Mouse (Mus musculus) limb, embryonic 15.5 days (tissue): ENCODE results near the gene Zfp383. TPM values are rescaled to one million over a fixed set of nuclear protein-coding genes. Genes with fewer than 3 reads are reported as not detected.
"Not testable (repeated sequence)": the region's sequence is repeated elsewhere in the genome, so short reads cannot be mapped to it uniquely, and the experiment has no call there.

Experiments
- ATAC-seq: fragments of 200-750 bp; cut with Nextera tagmentation; 2 replicates; pipeline ENCODE4 v1.8.0; 2017; ENCODE audit warnings: low read depth, moderate TSS enrichment; ENCODE audit not compliant: insufficient number of reproducible peaks, low FRiP score, low TSS enrichment
- H3K27ac ChIP-seq: fragments of 300-500 bp; sonication (generic); 2 replicates; pipeline ENCODE4 v1.5.1; 2015; ENCODE audit warnings: moderate library complexity, mild to moderate bottlenecking, inconsistent platforms
- H3K27me3 ChIP-seq: fragments of 300-500 bp; sonication (generic); 2 replicates; pipeline ENCODE4 v1.6.1; 2015; ENCODE audit warnings: inconsistent platforms
- H3K36me3 ChIP-seq: fragments of 300-500 bp; sonication (generic); 2 replicates; pipeline ENCODE4 v1.6.1; 2015; ENCODE audit warnings: inconsistent platforms
- H3K4me1 ChIP-seq: fragments of 300-500 bp; sonication (generic); 2 replicates; pipeline ENCODE4 v1.6.1; 2015; ENCODE audit warnings: inconsistent platforms
- H3K4me2 ChIP-seq: fragments of 300-500 bp; sonication (generic); 2 replicates; pipeline ENCODE4 v1.6.1; 2015; ENCODE audit warnings: mild to moderate bottlenecking, inconsistent platforms
- H3K4me3 ChIP-seq: fragments of 300-500 bp; sonication (generic); 2 replicates; pipeline ENCODE4 v1.5.1; 2015; ENCODE audit warnings: mild to moderate bottlenecking, inconsistent platforms
- H3K9ac ChIP-seq: fragments of 300-500 bp; sonication (generic); 2 replicates; pipeline ENCODE4 v1.6.1; 2015; ENCODE audit warnings: inconsistent platforms
- H3K9me3 ChIP-seq: fragments of 300-500 bp; sonication (generic); 2 replicates; pipeline ENCODE4 v1.6.1; 2016; ENCODE audit warnings: inconsistent platforms
- WGBS: fragments of 180-500 bp; shearing (Covaris S2); methylation state at CpG from one replicate; pipeline ENCODE4 v1.1.7; 2015; 5-methylcytosine and 5-hydroxymethylcytosine counted together
- polyA plus RNA-seq: library from polyadenylated mRNA; unstranded; fragments of >200 nt; fragmentation: Nextera tagmentation; extraction: Ambion mirVana; gene quantifications from 2 replicates; pipeline ENCODE4 v1.2.1, GENCODE M21; 2015

The Zfp383 gene
- polyA plus RNA-seq, 1 experiment from 2014 or later: 7.0 TPM

DNA sequence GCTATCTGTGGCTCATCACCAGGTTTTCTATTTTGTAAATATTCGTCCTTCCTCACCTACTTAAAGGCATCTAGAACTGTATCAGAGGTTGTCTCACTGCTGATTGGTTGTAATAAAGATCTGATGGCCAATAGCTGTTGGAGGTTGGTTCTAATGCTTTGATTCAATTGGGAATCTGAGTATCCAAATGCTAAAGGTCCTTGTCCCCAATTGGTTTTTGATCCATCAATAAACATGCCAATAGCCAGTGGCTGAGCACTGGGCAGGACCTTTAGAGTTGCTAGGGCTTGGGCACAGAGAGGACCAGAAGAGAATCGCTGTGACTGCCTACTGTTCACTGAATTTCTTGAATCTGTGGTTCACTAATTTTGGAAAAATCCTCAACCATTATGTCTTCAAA, 35.7 kb downstream of the Zfp383 start:
- no peak overlapping the region for H3K4me2 ChIP-seq
- no peak for ATAC-seq
- no peak overlapping the region for H3K4me3 ChIP-seq
- peaks cover 37% of the 10 kb centered on the region for H3K36me3 ChIP-seq
- H3K27me3 ChIP-seq: no peaks in the 10 kb centered on the region
- WGBS: 77% methylated on average over 2 of the region's 2 CpGs
- no peak overlapping the region for H3K27ac ChIP-seq
- H3K9ac ChIP-seq: no peak overlapping the region
- no peaks in the 10 kb centered on the region for H3K4me1 ChIP-seq
- H3K9me3 ChIP-seq: no peaks in the 10 kb centered on the region

DNA sequence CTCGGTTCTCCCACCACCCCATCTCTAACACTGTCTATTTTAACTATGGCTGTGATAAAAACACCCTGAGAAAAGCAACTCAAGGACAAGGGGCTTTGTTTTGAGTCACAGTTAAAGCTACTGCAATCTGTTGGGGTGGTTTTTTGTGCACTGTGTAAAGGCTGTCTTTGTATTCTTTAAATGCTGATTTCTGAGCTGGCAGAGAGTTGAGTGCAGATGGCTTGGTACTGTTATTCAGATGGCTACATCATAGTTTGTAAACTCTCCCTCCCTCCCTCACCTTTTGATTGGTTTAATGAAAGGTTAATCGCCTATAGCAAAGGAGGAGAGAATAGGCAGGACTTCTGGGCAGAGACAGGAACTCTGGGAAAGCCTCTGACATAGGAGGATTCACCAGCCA, 36.2 kb downstream of the Zfp383 start:
- Histone ChIP-seq H3K27me3 (no peaks in the 10 kb centered on the region), H3K36me3 (peaks cover 37% of the 10 kb centered on the region), H3K4me2 (no peak overlapping the region), H3K27ac (no peak overlapping the region), H3K4me1 (no peaks in the 10 kb centered on the region), H3K4me3 (no peak overlapping the region), H3K9ac (no peak overlapping the region), H3K9me3 (no peaks in the 10 kb centered on the region)
- no peak for ATAC-seq
- WGBS: 81% methylated on average over 2 of the region's 2 CpGs

DNA sequence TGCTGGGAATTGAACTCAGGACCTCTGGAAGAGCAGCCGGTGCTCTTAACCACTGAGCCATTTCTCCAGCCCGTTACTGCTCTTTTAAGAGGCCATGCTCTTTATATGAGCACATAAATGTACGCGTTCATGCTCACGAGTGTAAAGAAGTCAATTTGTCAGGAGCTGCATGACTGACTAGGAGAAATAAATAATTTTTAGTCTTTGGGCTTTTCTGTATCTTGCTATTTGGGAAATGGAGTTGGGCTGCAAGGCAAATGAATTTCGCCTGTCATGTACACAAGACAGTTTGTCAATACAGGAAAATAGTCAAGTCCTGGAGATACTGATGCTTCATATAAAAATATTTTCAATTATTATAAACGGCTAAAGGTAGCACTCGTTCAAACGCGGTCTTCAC, 45.1 kb downstream of the Zfp383 start:
- Histone ChIP-seq H3K27me3 (no peaks in the 10 kb centered on the region), H3K9me3 (no peaks in the 10 kb centered on the region), H3K4me3 (peak overlapping the region; percentile 62), H3K4me2 (peak overlapping the region; percentile 59), H3K36me3 (peaks cover 18% of the 10 kb centered on the region), H3K4me1 (0 out of 2 replicates have a peak, but pooled peaks cover 11% of the 10 kb centered on the region), H3K27ac (peak overlapping the region; percentile 94), H3K9ac (peak overlapping the region; percentile 69)
- ATAC-seq: no peak
- 23% methylated on average over 10 of the region's 10 CpGs for WGBS

DNA sequence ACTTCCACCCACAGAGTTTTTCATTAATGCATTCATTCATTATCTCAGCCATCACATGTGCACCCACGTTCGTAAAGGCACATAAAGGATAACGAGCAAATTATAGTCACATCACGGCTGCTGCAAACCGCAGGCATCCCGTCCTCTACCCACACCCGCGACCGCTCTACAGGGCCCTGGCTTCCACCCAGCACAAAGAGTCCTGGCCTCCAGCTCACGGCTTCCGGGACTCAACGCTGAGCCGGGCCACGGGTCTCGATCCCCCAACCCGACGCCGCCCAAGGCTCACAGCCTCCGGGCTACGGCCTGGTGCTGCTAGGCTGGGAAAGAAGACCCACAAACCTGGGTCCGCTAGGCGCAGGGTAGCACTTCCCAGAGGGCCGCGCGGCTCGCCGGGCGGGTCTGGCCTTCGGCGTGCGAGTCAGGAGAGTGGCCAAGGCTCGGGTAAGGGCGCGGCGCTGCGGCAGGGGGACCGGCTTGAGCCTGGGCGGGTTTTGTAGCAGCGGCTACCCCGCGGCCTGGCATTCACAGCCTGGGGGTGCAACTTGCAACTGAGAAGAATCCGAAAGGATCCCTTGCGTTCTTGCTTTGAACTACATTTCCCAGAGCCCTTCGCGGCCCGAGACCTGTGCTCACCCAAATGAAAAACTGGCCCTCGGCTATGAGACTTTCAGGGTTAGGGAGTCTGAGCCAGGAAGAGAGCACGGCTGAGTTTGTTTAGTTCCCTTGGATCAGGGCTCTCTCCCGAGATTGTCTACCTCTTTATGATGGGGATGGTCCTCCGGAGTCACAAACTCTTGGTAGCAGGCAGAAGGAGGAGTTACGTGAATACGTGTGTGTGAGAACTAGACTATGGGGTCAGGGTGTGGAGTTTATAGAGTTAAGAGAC, 45.7 kb downstream of the Zfp383 start, which contains the start of gene Zfp74:
Gene Zfp74 (minus strand): TSS at position 577 of the 889 bp plus-strand sequence.
- Histone ChIP-seq H3K4me2 (peak within 1 kb of the TSS; percentile 59), H3K9ac (peak within 1 kb of the TSS; percentile 69), H3K27ac (peak within 1 kb of the TSS; percentile 94), H3K4me3 (peak within 1 kb of the TSS; percentile 62), H3K4me1 (0 out of 2 replicates have a peak, but pooled peaks cover 11% of the 10 kb centered on the region), H3K9me3 (no peaks in the 10 kb centered on the region), H3K36me3 (peaks cover 18% of the 10 kb centered on the region), H3K27me3 (no peaks in the 10 kb centered on the region)
- ATAC-seq: peak; percentile 88
- WGBS: under 1% methylated on average over 52 of the region's 52 CpGs

DNA sequence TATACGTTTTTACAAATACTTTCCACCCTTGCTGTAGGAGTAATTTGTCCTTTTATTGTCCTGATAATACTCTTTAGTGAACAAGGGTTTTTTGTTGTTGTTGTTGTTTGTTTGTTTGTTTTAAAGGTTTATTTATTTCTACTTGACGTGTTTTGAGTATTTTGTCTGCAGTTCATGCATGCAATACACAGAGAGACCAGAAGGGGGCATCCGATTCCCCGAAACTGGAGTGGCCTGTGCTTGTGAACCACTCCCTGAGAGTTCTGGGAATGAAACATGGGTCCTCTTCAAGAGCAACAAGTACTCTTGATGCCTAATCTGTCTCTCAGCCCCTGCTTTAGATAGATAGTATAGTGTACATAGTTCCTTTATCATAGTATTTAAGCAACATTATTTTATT, 46.7 kb downstream of the Zfp383 start:
- Histone ChIP-seq H3K4me1 (0 out of 2 replicates have a peak, but pooled peaks cover 11% of the 10 kb centered on the region), H3K27ac (no peak overlapping the region), H3K4me3 (peak overlapping the region; percentile 62), H3K9ac (no peak overlapping the region), H3K36me3 (peaks cover 13% of the 10 kb centered on the region), H3K4me2 (peak overlapping the region; percentile 59), H3K9me3 (no peaks in the 10 kb centered on the region), H3K27me3 (no peaks in the 10 kb centered on the region)
- no peak for ATAC-seq
- WGBS: 28% methylated on average over 4 of the region's 4 CpGs

DNA sequence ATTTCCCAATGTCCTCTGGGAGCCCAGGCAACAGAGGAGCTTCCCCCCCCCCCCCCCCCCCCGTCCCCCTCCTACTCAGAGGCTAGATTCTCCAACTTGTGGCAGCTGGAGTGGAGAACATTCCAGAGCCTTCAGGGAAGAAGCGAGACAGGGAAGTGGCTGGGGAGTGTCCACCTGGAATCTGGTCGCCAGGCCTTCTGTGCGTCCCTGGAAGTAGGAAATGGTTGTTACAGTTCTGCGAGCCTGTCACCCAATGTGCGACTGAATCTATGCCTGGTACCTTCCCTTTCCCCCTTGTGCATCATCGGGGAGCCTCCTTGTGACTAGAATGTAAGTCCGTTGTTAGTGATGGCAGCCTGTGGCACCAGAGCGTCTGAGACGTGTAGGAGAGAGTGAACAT, 48.2 kb downstream of the Zfp383 start:
- Histone ChIP-seq H3K9me3 (no peaks in the 10 kb centered on the region), H3K4me2 (no peak overlapping the region), H3K4me3 (no peak overlapping the region), H3K27me3 (no peaks in the 10 kb centered on the region), H3K27ac (no peak overlapping the region), H3K36me3 (0 out of 2 replicates have a peak, but pooled peaks cover 1% of the 10 kb centered on the region), H3K9ac (no peak overlapping the region), H3K4me1 (0 out of 2 replicates have a peak, but pooled peaks cover 11% of the 10 kb centered on the region)
- ATAC-seq: no peak
- WGBS: 54% methylated on average over 10 of the region's 10 CpGs

DNA sequence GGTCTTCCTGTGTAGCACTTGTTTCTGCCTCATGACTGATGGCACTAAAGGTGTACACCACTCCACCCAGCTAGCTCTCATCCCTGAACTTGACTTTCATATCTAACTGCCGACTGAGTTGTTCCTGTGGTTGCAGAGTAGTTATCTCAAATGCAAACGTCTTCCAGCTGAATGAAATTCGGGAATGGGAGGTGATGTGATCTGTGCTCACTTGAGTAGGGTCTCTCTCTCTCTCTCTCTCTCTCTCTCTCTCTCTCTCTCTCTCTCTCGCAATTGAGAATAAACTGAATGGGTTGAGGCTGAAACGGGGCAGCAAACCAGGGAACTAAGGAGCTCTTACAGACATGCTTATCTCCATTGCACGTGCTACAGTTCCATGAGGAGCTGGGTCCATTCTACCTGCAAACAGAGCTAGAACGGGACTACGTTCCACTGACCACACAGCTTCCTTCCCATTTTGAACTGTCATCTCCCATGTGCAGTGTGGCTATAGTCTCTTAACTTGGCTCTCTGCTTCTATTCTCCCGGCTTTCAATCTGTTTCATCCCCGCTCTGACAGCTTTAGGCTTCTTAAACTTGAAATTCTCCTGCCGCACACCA, 50.2 kb downstream of the Zfp383 start:
- WGBS: 80% methylated on average over 11 of the region's 11 CpGs
- ATAC-seq: no peak

DNA sequence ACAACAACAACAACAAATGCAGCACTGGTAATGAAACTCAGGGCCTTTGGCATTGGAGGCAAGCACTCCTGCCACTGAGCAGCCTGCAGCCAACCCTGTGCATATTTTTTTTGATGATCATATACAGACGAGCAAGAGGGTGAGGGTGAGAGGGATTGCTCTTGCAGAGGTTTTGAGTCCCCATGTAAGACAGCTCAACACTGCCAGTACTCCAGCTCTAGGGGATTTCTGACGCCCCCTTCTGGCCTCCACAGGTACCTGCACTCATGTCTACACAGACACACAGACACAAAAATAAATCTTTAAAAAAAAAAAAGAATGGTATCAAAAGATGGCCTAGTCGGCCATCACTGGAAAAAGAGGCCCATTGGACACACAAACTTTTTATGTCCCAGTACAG, 51.0 kb downstream of the Zfp383 start:
- H3K4me1 ChIP-seq: 0 out of 2 replicates have a peak, but pooled peaks cover 4% of the 10 kb centered on the region
- no peak overlapping the region for H3K4me2 ChIP-seq
- WGBS: 63% methylated on average over 3 of the region's 3 CpGs
- H3K27ac ChIP-seq: no peak overlapping the region
- H3K9ac ChIP-seq: no peak overlapping the region
- H3K36me3 ChIP-seq: no peaks in the 10 kb centered on the region
- H3K27me3 ChIP-seq: no peaks in the 10 kb centered on the region
- H3K9me3 ChIP-seq: no peaks in the 10 kb centered on the region
- ATAC-seq: no peak
- H3K4me3 ChIP-seq: no peak overlapping the region

More for the DNA sequence above, 50.2 kb downstream of the Zfp383 start:
- no peaks in the 10 kb centered on the region for H3K27me3 ChIP-seq
- H3K4me2 ChIP-seq: no peak overlapping the region
- no peak overlapping the region for H3K9ac ChIP-seq
- H3K4me3 ChIP-seq: no peak overlapping the region
- no peaks in the 10 kb centered on the region for H3K9me3 ChIP-seq
- 0 out of 2 replicates have a peak, but pooled peaks cover 7% of the 10 kb centered on the region for H3K4me1 ChIP-seq
- H3K36me3 ChIP-seq: no peaks in the 10 kb centered on the region
- no peak overlapping the region for H3K27ac ChIP-seq

DNA sequence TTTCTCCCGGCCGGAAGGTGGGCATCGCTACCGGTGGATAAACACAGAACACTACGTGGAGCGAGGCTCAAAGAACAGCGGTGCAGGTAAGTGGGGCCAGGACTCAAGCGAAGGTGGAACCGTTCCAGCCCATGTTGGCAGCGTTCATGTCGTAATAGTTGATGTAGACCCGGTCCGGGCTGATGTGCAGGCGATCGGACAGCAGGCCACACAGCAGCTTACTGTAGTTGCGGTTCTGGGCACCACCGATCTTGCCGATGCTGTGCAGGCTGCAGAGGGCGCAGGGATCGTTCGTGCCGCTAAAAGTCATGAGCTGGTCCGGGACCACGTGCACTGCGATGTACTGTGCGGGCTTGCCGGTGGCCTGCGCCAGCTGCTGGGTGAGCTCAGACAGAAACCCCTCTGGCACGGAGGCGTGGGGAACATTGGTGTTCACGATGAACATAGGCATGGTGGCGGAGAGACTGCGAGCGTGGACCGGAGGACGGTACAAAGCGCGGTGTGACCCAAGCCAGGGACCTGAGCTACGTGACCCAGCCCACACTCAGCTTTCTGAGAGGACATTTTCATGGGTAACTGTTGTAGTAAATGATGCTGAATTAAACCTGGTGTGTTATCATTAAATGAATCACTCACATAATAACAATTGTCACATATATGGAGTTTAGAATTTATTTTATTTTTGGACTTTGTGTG, 57.2 kb downstream of the Zfp383 start:
- not testable (repeated sequence) for H3K27ac ChIP-seq, H3K36me3 ChIP-seq, H3K4me2 ChIP-seq, H3K9ac ChIP-seq, H3K4me1 ChIP-seq, H3K27me3 ChIP-seq, H3K9me3 ChIP-seq, H3K4me3 ChIP-seq, ATAC-seq
- 49% methylated on average over 39 of the region's 39 CpGs for WGBS
